Mouse (Mus musculus) pancreas, adult 10 weeks (tissue): ENCODE results near the gene Olfr1170. TPM values are rescaled to one million over a fixed set of nuclear protein-coding genes. Genes with fewer than 3 reads are reported as not detected.

Source experiments
- polyA plus RNA-seq: library from polyadenylated mRNA; stranded (reverse); fragments of 350-450 nt; fragmentation: Illumina TruSeq; extraction: RNeasy Lipid Tissue Mini Kit (QIAGEN cat#74804); gene quantifications from one replicate; pipeline ENCODE4 v1.2.3, GENCODE M21; 2015; ENCODE audit warnings: low read depth, low replicate concordance; ENCODE audit not compliant: insufficient read depth

Gene Olfr1170
- polyA plus RNA-seq: not detected

GRCm38 (mm10) chr2:88228234-88228633 lies at the start of gene Olfr1170:
TSS of gene Olfr1170 (minus strand) at chr2:88228334.

GRCm38 (mm10) chr2:88181580-88181979 lies 46.6 kb downstream of the Olfr1170 start, which contains the start of gene Olfr1168:
TSS of gene Olfr1168 (plus strand) at chr2:88181880.

Other genes starting within 250 kb of the Olfr1170 start
- gene Olfr1158, start 238.2 kb downstream of the Olfr1170 start, polyA plus RNA-seq: not detected
- gene Olfr1160, start 220.1 kb downstream of the Olfr1170 start, polyA plus RNA-seq: not detected
- not detected for gene Olfr1161, start 205.6 kb downstream of the Olfr1170 start, polyA plus RNA-seq
- not detected for gene Olfr73, start 190.6 kb downstream of the Olfr1170 start, polyA plus RNA-seq
- not detected for gene Olfr1162, start 177.2 kb downstream of the Olfr1170 start, polyA plus RNA-seq
- not detected for gene Olfr1163, start 156.5 kb downstream of the Olfr1170 start, polyA plus RNA-seq
- not detected for gene Olfr1164, start 134.4 kb downstream of the Olfr1170 start, polyA plus RNA-seq
- not detected for gene Olfr1166, start 100.1 kb downstream of the Olfr1170 start, polyA plus RNA-seq
- gene Olfr1167, start 73.1 kb downstream of the Olfr1170 start, polyA plus RNA-seq: not detected
- gene Olfr1168, start 46.5 kb downstream of the Olfr1170 start, polyA plus RNA-seq: not detected
- gene Olfr1173, start 51.5 kb upstream of the Olfr1170 start, polyA plus RNA-seq: not detected
- not detected for gene Olfr1174-ps, start 86.8 kb upstream of the Olfr1170 start, polyA plus RNA-seq
- not detected for gene Olfr1175-ps, start 98.9 kb upstream of the Olfr1170 start, polyA plus RNA-seq
- gene Olfr1176, start 108.4 kb upstream of the Olfr1170 start, polyA plus RNA-seq: not detected
- not detected for gene Olfr1177-ps, start 118.2 kb upstream of the Olfr1170 start, polyA plus RNA-seq
- not detected for gene Olfr1178, start 158.7 kb upstream of the Olfr1170 start, polyA plus RNA-seq
- not detected for gene Olfr1179, start 178.1 kb upstream of the Olfr1170 start, polyA plus RNA-seq
- gene Olfr1180, start 190.8 kb upstream of the Olfr1170 start, polyA plus RNA-seq: not detected
- gene Olfr1181, start 197.8 kb upstream of the Olfr1170 start, polyA plus RNA-seq: not detected
- not detected for gene Gm13757, start 220.8 kb upstream of the Olfr1170 start, polyA plus RNA-seq
- not detected for gene Olfr1183, start 226.5 kb upstream of the Olfr1170 start, polyA plus RNA-seq